Mouse (Mus musculus) MEL-GATA-1-ER (cell line): ENCODE measurements around the gene Agfg1.

Experiments used
- DNase-seq: peaks from one replicate; pipeline ENCODE4 v3.0.0-alpha.2; 2012; ENCODE audit warnings: low read depth; ENCODE audit errors: extremely low read depth

Agfg1 gene

GRCm38 (mm10) chr1:82824147-82824546 lies 15.1 kb upstream of the Agfg1 start:
- DNase-seq, result no peak

- DNase-seq, result no peak
These were observed 14.0 kb upstream of the Agfg1 start for GRCm38 (mm10) chr1:82825256-82825655.

- DNase-seq, result no peak
These were observed 13.5 kb upstream of the Agfg1 start for GRCm38 (mm10) chr1:82825783-82826182.

- no peak for DNase-seq
These were observed 12.4 kb upstream of the Agfg1 start for GRCm38 (mm10) chr1:82826911-82827310.

- no peak for DNase-seq
These were observed 8.5 kb upstream of the Agfg1 start for GRCm38 (mm10) chr1:82830771-82831170.

GRCm38 (mm10) chr1:82831547-82832240 lies 7.6 kb upstream of the Agfg1 start:
- no peak for DNase-seq

- DNase-seq, result no peak
These were observed 6.7 kb upstream of the Agfg1 start for GRCm38 (mm10) chr1:82832495-82833021.

- DNase-seq, result no peak
These were observed 5.8 kb upstream of the Agfg1 start for GRCm38 (mm10) chr1:82833501-82833900.

GRCm38 (mm10) chr1:82834572-82834971 lies 4.7 kb upstream of the Agfg1 start:
- no peak for DNase-seq

GRCm38 (mm10) chr1:82836342-82837217 lies 2.7 kb upstream of the Agfg1 start:
- peak; percentile 91 for DNase-seq

- DNase-seq, result no peak
These were observed 1.7 kb upstream of the Agfg1 start for GRCm38 (mm10) chr1:82837579-82837978.

GRCm38 (mm10) chr1:82838469-82839295 lies 601 bp upstream of the Agfg1 start:
- no peak for DNase-seq

- no peak for DNase-seq
These were observed 535 bp downstream of the Agfg1 start for GRCm38 (mm10) chr1:82839614-82840421.

GRCm38 (mm10) chr1:82855729-82856128 lies 16.4 kb downstream of the Agfg1 start:
- DNase-seq, result peak; percentile 72

GRCm38 (mm10) chr1:82858236-82858635 lies 19.0 kb downstream of the Agfg1 start:
- no peak for DNase-seq

GRCm38 (mm10) chr1:82860391-82860790 lies 21.1 kb downstream of the Agfg1 start:
- no peak for DNase-seq

GRCm38 (mm10) chr1:82870202-82870601 lies 30.9 kb downstream of the Agfg1 start:
- DNase-seq, result no peak

- no peak for DNase-seq
These were observed 39.9 kb downstream of the Agfg1 start for GRCm38 (mm10) chr1:82879172-82879571.

- no peak for DNase-seq
These were observed 40.9 kb downstream of the Agfg1 start for GRCm38 (mm10) chr1:82880196-82880595.

GRCm38 (mm10) chr1:82893269-82893668 lies 54.0 kb downstream of the Agfg1 start:
- no peak for DNase-seq

- no peak for DNase-seq
These were observed 61.3 kb downstream of the Agfg1 start for GRCm38 (mm10) chr1:82900567-82900966.
